Mouse (Mus musculus) forebrain, embryonic 10.5 days (tissue): ENCODE measurements around the gene Prrt1. TPM values are rescaled to one million over a fixed set of nuclear protein-coding genes. Genes with fewer than 3 reads are reported as not detected.

Experiments used
- DNase-seq: peaks from one replicate; pipeline ENCODE4 v3.0.0-alpha.2; 2017; ENCODE audit warnings: low spot score; ENCODE audit errors: extremely low spot score
- H3K27ac ChIP-seq: fragments of 300-500 bp; sonication (generic); 2 replicates; pipeline ENCODE4 v1.5.1; 2016; ENCODE audit warnings: mild to moderate bottlenecking
- H3K27me3 ChIP-seq: fragments of 300-500 bp; sonication (generic); 2 replicates; pipeline ENCODE4 v1.6.1; 2016; ENCODE audit warnings: mild to moderate bottlenecking; ENCODE audit not compliant: poor library complexity, severe bottlenecking
- H3K36me3 ChIP-seq: fragments of 300-500 bp; sonication (generic); replicated peaks from 2 replicates; pipeline ENCODE4 v1.6.1; 2016; ENCODE audit warnings: mild to moderate bottlenecking, moderate library complexity
- H3K4me1 ChIP-seq: fragments of 300-500 bp; sonication (generic); 2 replicates; pipeline ENCODE4 v1.6.1; 2016
- H3K4me3 ChIP-seq: fragments of 300-500 bp; sonication (generic); 2 replicates; pipeline ENCODE4 v1.5.1; 2016; ENCODE audit warnings: mild to moderate bottlenecking, moderate library complexity
- H3K9me3 ChIP-seq: fragments of 300-500 bp; sonication (generic); 2 replicates; pipeline ENCODE4 v1.6.1; 2016; ENCODE audit warnings: mild to moderate bottlenecking, moderate library complexity
- WGBS: fragments of 180-500 bp; shearing (Covaris S2); methylation state at CpG from one replicate; pipeline ENCODE4 v1.1.7; 2016; 5-methylcytosine and 5-hydroxymethylcytosine counted together
- polyA plus RNA-seq: library from polyadenylated mRNA; unstranded; fragments of >200 nt; fragmentation: Nextera tagmentation; extraction: Ambion mirVana; gene quantifications from 2 replicates; pipeline ENCODE4 v1.2.1, GENCODE M21; 2016

Gene Prrt1
- polyA plus RNA-seq, 1 experiment from 2014 or later: 0.62 TPM

DNA sequence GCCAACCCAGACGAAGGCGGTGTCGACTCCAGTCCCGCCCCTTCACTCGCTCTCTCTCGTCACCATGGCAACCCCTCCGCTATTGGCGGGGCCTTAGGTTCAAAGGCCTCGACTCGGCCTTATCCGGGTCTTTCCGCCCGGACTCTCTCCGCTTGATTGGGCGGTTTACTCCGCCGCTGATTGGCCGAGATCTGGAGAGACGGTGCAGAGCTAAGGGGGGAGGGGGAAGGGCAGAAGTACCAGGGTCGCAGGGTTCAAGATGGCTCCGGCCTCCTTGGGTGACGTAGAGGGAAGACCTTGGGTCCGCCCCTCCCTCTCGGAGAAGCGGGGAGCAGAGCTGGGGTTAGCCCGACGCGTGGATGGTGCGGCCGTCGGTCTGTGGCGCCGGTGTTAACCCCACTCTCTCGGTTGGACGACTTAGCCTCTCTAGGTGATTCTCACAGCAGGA lies 25.2 kb upstream of the Prrt1 start, which contains the start of gene Agpat1:
Agpat1 (plus strand) TSS at position 202 of the 448 bp plus-strand sequence.
- WGBS: under 1% methylated on average over 35 of the region's 35 CpGs
- peak within 1 kb of the TSS; percentile 93 for H3K27ac ChIP-seq
- no peaks in the 10 kb centered on the region for H3K9me3 ChIP-seq
- H3K4me1 ChIP-seq: peaks cover 60% of the 10 kb centered on the region
- H3K4me3 ChIP-seq: peak within 1 kb of the TSS; percentile 70
- peak; percentile 100 for DNase-seq
- peaks cover 43% of the 10 kb centered on the region for H3K36me3 ChIP-seq
- H3K27me3 ChIP-seq: no peaks in the 10 kb centered on the region

DNA sequence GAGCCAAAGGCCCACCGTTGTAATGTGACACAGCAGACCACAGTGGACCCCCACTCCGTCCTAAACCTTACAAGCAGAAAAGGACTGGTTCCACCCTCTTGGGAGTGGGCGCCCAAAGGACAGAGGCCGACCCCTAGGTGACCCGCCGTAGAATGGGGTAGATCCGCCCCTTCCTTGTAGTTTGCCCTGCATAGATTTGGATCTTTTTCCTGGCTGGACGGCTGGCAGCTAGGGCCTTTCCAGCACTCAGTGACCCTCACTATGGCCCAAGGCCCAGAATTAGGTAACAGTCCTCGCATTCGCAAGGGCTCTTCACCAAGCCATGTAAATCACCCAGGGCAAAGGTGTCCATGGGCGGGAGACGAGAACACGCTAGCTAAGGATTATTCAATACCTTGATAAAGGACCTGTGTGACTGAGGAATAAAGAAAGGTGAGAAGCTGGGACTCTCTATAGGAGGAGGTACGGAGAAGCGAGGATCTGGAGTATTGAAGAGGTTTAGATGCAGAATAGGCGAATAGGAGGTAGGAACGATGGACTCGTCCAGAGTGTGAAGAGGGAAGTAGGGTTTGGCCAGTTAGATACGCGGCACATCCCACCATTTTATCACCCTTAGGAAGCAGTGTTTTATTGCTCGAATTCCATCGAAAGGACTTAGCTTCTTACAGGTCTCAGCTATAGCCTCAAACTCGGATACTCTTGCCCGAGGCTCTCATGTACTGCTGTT lies 24.7 kb upstream of the Prrt1 start:
- Histone ChIP-seq H3K9me3 (no peaks in the 10 kb centered on the region), H3K36me3 (peaks cover 41% of the 10 kb centered on the region), H3K27ac (peak overlapping the region; percentile 93), H3K4me1 (peaks cover 57% of the 10 kb centered on the region), H3K27me3 (no peaks in the 10 kb centered on the region), H3K4me3 (peak overlapping the region; percentile 70)
- DNase-seq: no peak
- 17% methylated on average over 24 of the region's 24 CpGs for WGBS

DNA sequence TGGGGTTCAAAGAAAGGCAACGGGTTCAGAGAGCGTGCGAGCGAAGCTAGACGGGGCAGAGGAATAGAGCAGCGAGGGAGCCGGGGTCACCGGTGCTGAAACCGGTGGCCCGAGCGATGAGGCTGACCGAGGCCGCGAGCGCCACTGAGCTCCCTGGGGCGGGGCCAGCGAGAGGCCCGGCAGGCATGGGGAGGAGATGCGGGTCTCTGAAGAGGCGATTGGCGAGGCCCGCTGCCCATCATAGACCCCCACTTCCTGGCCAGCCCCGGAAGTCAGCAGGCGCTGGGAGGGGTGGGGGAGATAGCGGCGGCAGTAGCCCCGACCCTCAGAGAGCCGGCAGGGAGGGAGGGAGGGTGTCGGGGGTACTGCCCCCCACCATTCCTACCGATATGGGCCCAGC lies 23.7 kb upstream of the Prrt1 start:
- H3K27ac ChIP-seq: peak overlapping the region; percentile 93
- H3K4me3 ChIP-seq: peak overlapping the region; percentile 70
- no peaks in the 10 kb centered on the region for H3K9me3 ChIP-seq
- peaks cover 57% of the 10 kb centered on the region for H3K4me1 ChIP-seq
- peak; percentile 93 for DNase-seq
- no peaks in the 10 kb centered on the region for H3K27me3 ChIP-seq
- WGBS: under 1% methylated on average over 24 of the region's 30 CpGs
- H3K36me3 ChIP-seq: peaks cover 41% of the 10 kb centered on the region

DNA sequence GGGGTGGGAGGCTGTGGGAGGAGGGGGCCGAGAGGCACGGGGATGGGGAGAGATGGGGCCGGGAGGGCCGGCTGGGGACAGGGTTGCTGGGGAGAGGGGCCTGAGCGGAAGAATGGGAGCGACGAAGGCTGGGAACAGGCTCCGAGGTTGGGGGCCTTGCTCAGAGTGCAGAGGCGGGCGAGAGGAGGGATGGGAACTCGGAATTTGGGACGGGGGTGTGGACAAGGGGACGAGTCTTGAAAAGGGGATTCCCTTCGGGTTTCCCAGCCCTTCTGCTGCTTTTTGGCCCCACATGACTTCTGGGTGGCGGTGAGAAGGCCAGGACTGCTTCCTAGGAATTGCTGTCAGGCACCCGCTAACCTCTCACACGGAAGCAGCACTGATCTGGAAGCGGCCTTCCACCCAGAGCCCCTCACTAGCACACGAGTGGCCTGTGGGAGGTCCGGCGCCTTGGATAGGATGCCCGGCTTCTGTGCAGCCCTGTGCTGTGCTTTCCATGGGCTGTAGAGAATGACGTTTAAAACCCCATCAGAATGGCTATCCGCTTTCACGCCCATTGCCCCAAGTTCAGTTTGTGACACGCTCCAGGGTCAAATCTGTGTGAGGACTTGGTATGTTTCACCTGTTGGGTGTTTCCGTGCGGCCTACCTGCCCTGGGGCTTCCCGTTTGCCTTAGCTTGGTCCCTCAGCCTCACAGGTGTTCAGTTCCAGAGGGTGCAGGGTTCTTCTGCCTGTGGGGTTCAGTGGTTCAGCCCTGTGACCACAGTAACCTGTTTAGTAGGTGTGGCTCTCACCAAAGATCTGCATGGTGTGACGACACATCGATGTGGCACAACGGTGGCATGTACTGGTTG lies 22.9 kb upstream of the Prrt1 start:
- WGBS: 19% methylated on average over 32 of the region's 32 CpGs
- DNase-seq: no peak

DNA sequence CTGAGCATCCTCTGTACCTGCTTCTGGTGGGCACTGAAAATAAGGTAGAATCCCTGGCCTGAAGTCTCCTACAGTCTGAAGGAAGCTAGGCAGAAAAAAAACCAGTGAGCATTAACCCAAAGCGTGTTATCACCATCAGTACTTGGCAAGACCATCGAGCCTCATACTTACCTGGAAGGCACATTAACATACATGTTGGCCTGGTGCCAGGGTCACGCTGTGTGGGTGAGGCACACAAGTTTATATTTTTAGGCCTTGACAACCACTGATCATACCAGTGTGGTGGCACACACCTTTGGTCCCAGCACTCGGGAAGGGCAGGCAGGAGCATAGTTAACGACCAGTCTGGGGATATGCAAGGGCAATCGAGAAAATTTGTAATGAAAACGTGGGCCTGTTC lies 21.3 kb upstream of the Prrt1 start:
- Histone ChIP-seq H3K36me3 (peaks cover 49% of the 10 kb centered on the region), H3K9me3 (no peaks in the 10 kb centered on the region), H3K4me1 (peaks cover 43% of the 10 kb centered on the region), H3K27me3 (no peaks in the 10 kb centered on the region), H3K4me3 (0 out of 2 replicates have a peak overlapping the region, but pooled peaks have one; percentile 5), H3K27ac (no peak overlapping the region)
- DNase-seq: no peak
- 94% methylated on average over 7 of the region's 7 CpGs for WGBS

More for the DNA sequence above, 22.9 kb upstream of the Prrt1 start:
- H3K27ac ChIP-seq: peak overlapping the region; percentile 93
- H3K9me3 ChIP-seq: no peaks in the 10 kb centered on the region
- no peaks in the 10 kb centered on the region for H3K27me3 ChIP-seq
- peaks cover 41% of the 10 kb centered on the region for H3K36me3 ChIP-seq
- peaks cover 57% of the 10 kb centered on the region for H3K4me1 ChIP-seq
- peak overlapping the region; percentile 70 for H3K4me3 ChIP-seq

DNA sequence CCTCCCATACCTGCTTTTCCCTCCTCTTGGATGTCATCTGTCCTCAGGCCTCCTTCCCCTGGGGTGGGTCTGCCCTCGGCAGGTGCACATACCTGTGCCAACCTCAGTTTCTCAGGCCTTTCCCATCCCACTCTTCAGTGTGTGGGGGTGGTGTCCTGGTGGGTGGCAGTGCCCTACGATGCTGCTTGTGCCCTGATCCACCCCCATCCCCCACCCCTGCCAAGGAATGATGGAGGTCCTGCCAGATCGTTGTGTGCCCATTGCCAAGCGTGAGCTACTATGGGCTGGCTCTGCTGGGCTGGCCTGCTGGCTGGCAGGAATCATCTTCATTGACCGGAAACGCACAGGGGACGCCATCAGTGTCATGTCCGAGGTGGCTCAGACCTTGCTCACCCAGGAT lies 18.3 kb upstream of the Prrt1 start:
- H3K36me3 ChIP-seq: peaks cover 79% of the 10 kb centered on the region

DNA sequence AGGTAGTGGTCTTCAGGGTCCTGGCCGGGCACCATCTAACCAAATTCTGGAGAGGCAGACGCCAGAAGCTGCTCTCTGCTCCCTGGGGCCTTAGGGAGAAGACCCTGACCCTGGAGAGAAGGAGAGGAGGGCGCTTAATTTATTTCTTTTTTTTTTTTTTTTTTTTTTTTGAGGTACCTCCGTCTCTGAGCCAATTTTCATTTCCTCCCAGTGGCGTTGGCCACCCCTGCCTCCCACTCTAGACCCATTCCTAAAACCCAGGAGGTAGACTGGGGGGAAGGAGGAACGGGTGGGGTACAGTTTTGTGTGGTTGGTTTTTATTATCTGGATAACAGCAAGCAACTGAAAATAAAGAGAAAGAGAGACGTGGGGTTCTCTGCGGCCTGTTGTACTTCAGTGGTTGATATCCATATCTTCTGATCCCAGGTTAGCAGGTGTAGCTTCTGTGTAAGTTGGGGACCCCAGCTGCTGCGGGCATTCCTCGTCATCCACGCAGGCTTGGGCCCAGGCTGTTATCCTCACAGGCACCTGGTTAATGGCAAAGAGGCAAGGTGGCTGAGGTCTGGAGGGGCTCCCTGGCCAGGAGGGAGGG lies 16.2 kb upstream of the Prrt1 start:
- peaks cover 85% of the 10 kb centered on the region for H3K36me3 ChIP-seq
- no peaks in the 10 kb centered on the region for H3K9me3 ChIP-seq
- H3K27ac ChIP-seq: no peak overlapping the region
- H3K4me3 ChIP-seq: no peak overlapping the region
- no peaks in the 10 kb centered on the region for H3K27me3 ChIP-seq
- 86% methylated on average over 11 of the region's 11 CpGs for WGBS
- DNase-seq: no peak
- H3K4me1 ChIP-seq: peaks cover 22% of the 10 kb centered on the region

More for the DNA sequence above, 18.3 kb upstream of the Prrt1 start:
- no peak overlapping the region for H3K27ac ChIP-seq
- H3K9me3 ChIP-seq: no peaks in the 10 kb centered on the region
- H3K27me3 ChIP-seq: no peaks in the 10 kb centered on the region
- H3K4me3 ChIP-seq: no peak overlapping the region
- WGBS: 93% methylated on average over 8 of the region's 8 CpGs
- no peak for DNase-seq
- peaks cover 34% of the 10 kb centered on the region for H3K4me1 ChIP-seq

DNA sequence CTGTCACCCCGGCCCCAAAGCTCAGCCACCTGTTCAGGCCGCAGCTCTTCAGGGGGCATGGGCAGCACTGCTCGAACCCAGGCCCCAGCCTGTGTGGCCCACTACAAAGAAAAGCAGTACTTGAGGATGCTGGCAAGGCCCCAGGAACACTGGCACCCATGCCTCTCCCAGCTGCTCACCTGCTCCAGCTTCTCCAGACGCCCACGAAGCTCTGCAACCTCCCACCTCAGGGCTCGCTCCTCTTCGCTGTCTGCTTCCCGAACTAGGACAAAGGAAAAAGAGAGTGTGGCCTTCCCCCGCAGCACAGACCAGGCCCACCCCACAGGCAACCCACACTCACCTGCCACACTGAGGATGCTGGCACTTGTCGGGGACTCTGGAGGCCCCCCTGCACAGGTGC lies 15.5 kb upstream of the Prrt1 start:
- no peak for DNase-seq
- peaks cover 78% of the 10 kb centered on the region for H3K36me3 ChIP-seq
- no peaks in the 10 kb centered on the region for H3K9me3 ChIP-seq
- no peak overlapping the region for H3K4me3 ChIP-seq
- no peak overlapping the region for H3K27ac ChIP-seq
- WGBS: 92% methylated on average over 10 of the region's 10 CpGs
- H3K4me1 ChIP-seq: peaks cover 15% of the 10 kb centered on the region
- H3K27me3 ChIP-seq: no peaks in the 10 kb centered on the region

DNA sequence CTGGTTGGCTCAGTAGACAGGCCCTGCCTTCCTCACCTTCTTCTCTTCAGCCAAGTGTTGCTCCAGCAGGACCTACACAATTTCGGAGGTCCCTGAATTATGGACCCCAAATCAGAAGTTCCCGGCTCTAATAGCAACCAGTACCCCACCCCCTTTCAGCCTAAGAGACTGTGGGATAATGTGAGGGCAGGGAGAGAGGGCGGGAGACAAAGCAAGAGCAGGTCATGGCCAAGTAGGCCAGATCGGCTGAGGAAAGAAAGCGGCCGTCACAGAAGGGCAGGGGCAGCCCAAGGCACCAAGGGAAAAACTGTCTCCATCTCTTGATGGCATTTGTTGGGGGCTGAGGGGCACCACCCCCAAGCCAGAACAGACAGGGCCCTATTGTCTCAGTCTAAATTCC lies 13.5 kb upstream of the Prrt1 start, which contains the start of gene Egfl8:
Egfl8 (minus strand) TSS at position 101 of the 400 bp plus-strand sequence.
- H3K36me3 ChIP-seq: peaks cover 70% of the 10 kb centered on the region
- 65% methylated on average over 6 of the region's 6 CpGs for WGBS
- DNase-seq: no peak
- no peaks in the 10 kb centered on the region for H3K27me3 ChIP-seq
- peak within 1 kb of the TSS; percentile 0; the same call in 1 of the 2 replicates for H3K4me3 ChIP-seq
- peak within 1 kb of the TSS; percentile 56; the same call in 1 of the 2 replicates for H3K27ac ChIP-seq
- no peaks in the 10 kb centered on the region for H3K9me3 ChIP-seq
- H3K4me1 ChIP-seq: peaks cover 14% of the 10 kb centered on the region

DNA sequence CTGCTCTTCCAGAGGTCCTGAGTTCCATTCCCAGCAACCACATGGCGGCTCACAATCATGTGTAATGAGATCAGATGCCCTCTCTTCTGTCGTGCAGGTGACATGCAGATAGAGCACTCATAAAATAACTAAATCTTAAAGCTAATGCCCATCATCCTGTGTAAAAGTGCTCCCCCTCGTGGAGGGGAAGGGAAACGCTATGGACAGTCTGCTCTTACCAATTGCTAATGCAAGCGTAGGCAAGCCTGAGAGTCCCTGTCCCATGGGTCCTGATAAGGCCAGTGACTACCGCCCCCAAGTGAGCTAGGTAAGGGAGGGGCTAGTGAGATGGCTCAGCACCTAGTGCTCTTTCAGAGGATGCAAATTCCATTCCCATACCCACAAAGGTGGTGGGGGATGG lies 10.3 kb upstream of the Prrt1 start:
- Histone ChIP-seq H3K36me3 (peaks cover 70% of the 10 kb centered on the region), H3K9me3 (no peaks in the 10 kb centered on the region), H3K4me3 (no peak overlapping the region), H3K27me3 (no peaks in the 10 kb centered on the region), H3K4me1 (peaks cover 14% of the 10 kb centered on the region), H3K27ac (no peak overlapping the region)
- DNase-seq: no peak
- WGBS: 19% methylated on average over 6 of the region's 6 CpGs

DNA sequence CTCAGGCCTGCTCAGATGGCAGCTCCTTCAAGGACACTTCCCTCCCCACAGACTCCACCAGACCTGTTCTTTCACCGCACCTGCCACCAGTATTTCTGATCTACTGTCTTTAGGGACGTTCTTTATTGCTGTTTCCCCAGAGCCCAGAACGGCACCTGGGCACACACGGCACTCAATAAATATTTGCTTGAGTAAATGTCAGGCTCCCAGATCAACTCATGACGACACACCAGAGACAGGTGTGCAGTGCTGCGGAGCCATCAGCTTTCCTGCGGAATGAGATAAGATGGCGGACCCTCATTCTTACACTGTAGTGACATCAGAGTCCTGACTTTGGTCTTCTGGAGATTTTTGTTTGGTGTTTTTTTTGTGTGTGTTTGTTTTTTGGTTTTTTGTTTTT lies 8.3 kb upstream of the Prrt1 start:
- Histone ChIP-seq H3K4me3 (no peak overlapping the region), H3K4me1 (peaks cover 13% of the 10 kb centered on the region), H3K27ac (no peak overlapping the region), H3K36me3 (peaks cover 62% of the 10 kb centered on the region), H3K27me3 (no peaks in the 10 kb centered on the region), H3K9me3 (no peaks in the 10 kb centered on the region)
- WGBS: 93% methylated on average over 8 of the region's 8 CpGs
- no peak for DNase-seq

DNA sequence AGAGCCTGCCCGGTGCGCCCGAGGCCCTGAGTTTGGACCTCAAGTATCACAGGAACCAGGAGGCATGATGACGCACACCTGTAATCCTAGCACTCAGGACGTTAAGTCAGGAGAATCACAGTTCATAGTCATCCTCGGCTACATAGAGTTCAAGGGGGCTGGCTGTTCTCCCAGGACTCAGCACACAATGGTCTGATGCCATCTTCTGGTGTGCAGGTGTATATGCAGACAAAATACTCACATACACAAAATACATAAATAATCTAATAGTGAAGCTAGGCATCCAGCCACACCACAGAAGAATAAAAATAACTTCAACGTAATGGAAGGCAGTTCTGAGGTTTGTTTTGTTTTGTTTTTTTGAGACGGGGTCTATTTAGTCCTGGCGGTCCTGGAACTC lies 6.2 kb upstream of the Prrt1 start:
- Histone ChIP-seq H3K36me3 (peaks cover 47% of the 10 kb centered on the region), H3K4me1 (peaks cover 21% of the 10 kb centered on the region), H3K27me3 (peaks cover 2% of the 10 kb centered on the region; the same call in 1 of the 2 replicates), H3K9me3 (no peaks in the 10 kb centered on the region), H3K4me3 (no peak overlapping the region), H3K27ac (no peak overlapping the region)
- WGBS: 90% methylated on average over 9 of the region's 9 CpGs
- no peak for DNase-seq
